Mouse (Mus musculus) liver, adult 2 months (tissue): ENCODE measurements at regions not wholly inside any gene's neighbourhood (a gene's known extent, or its start where the extent isn't known, plus 50 kb on each side); places are given as distances from the start of the nearest gene placed in this dataset.

ENCODE experiments used
- DNase-seq: peaks from one replicate; pipeline ENCODE4 v3.0.0-alpha.2; 2011; ENCODE audit warnings: low read depth, low spot score; ENCODE audit errors: extremely low read depth
- H3K27ac ChIP-seq: fragments of 200-500 bp; replicated peaks from 2 replicates; pipeline ENCODE4 v1.5.1; 2012; ENCODE audit warnings: low read depth, mild to moderate bottlenecking, control low read depth, inconsistent platforms, low read length; ENCODE audit not compliant: insufficient read depth
- H3K27me3 ChIP-seq: fragments of 200-500 bp; 2 replicates; pipeline ENCODE4 v1.6.1; 2012; ENCODE audit warnings: mild to moderate bottlenecking, moderate library complexity, low read length, inconsistent platforms; ENCODE audit not compliant: control insufficient read depth, insufficient read depth
- H3K36me3 ChIP-seq: fragments of 200-500 bp; 2 replicates; pipeline ENCODE4 v1.6.1; 2012; ENCODE audit warnings: low read length, inconsistent platforms; ENCODE audit not compliant: control insufficient read depth, insufficient read depth
- H3K4me1 ChIP-seq: fragments of 200-500 bp; 2 replicates; pipeline ENCODE4 v1.6.1; 2011; ENCODE audit warnings: low read length; ENCODE audit not compliant: control insufficient read depth, insufficient read depth
- H3K4me3 ChIP-seq: fragments of 200-500 bp; 2 replicates; pipeline ENCODE4 v1.5.1; 2011; ENCODE audit warnings: low read depth, mild to moderate bottlenecking, control low read depth, low read length, moderate library complexity; ENCODE audit not compliant: insufficient read depth
- H3K79me2 ChIP-seq: fragments of 200-500 bp; 2 replicates; pipeline ENCODE4 v1.6.1; 2012; ENCODE audit warnings: inconsistent platforms, mild to moderate bottlenecking, low read length, moderate library complexity; ENCODE audit not compliant: control insufficient read depth, insufficient read depth
- H3K9ac ChIP-seq: fragments of 200-500 bp; 2 replicates; pipeline ENCODE4 v1.6.1; 2012; ENCODE audit warnings: low read depth, mild to moderate bottlenecking, control low read depth, inconsistent platforms, low read length
- CTCF ChIP-seq: fragments of 200-500 bp; IDR thresholded peaks from 2 replicates; pipeline ENCODE4 v1.5.1; 2011; ENCODE audit warnings: low read depth, low read length, control low read depth
- POLR2A ChIP-seq: fragments of 200-500 bp; IDR thresholded peaks from 2 replicates; pipeline ENCODE4 v1.6.1; 2011; ENCODE audit warnings: low read length, control low read depth; ENCODE audit not compliant: insufficient read depth; ENCODE audit errors: extremely low read depth
- WGBS: fragments of 180-500 bp; shearing (Covaris S2); methylation state at CpG from one replicate; pipeline ENCODE4 v1.1.7; 2018; 5-methylcytosine and 5-hydroxymethylcytosine counted together

DNA sequence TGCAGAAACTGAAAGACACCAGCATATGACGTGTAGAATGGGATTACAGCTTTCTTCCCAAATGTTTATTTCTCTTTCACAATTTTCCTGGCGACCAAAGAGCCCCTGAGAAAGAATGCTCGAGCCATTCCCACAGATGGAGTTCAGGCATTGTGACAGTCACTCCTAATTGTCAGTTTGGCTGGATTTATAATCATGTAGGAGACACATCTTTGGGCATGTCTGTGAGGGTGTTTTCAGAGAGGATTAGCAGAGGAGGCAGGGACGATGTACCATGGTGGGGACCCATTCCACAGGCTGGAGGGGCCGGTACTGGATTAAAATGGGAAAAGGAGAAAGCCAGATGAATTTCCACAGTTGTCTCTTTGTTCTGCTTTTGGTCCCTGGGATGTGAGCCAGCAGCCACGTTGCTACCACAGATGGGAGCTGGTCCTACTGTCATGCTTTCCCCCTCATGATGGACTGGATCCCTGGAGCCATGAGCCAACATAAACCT, 76.0 kb upstream of the Eif4g2 start:
- no peak overlapping the region for H3K27ac ChIP-seq
- no peaks in the 10 kb centered on the region for H3K27me3 ChIP-seq
- H3K4me1 ChIP-seq: no peaks in the 10 kb centered on the region
- WGBS: 73% methylated on average over 6 of the region's 6 CpGs
- TF ChIP-seq CTCF (no peak), POLR2A (no peak)
- no peak overlapping the region for H3K9ac ChIP-seq
- no peaks in the 10 kb centered on the region for H3K36me3 ChIP-seq
- DNase-seq: no peak
- no peak overlapping the region for H3K4me3 ChIP-seq
- no peaks in the 10 kb centered on the region for H3K79me2 ChIP-seq

DNA sequence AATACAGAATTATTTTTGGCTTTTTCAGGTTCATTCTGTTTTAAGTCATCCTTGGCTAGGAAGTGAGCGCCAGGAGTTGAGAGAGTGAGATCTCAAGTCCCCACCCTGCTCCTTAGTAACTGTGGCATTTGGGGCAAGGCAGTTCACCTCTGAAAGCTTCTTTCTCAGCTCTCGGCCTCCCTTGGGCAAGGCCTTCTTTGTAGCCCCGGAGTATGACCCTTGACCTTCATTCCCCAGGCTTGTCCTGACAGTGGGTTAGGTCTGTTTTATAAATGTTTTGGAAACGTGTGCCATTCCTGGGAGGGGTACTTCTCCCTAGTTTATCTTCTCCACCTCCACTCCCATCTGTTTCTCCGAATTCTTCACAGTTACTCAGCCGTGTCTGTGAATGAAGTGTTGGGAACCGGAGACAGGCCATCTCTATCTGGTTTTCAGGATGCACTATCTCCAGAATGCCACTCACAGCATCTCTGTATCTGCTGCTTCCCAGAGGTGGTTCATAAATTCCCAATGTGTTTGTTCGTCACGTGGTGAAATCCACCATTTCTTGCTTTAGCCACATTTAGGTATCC, 75.0 kb upstream of the Eif4g2 start:
- Histone ChIP-seq H3K36me3 (no peaks in the 10 kb centered on the region), H3K79me2 (no peaks in the 10 kb centered on the region), H3K9ac (no peak overlapping the region), H3K27ac (no peak overlapping the region), H3K4me3 (no peak overlapping the region), H3K4me1 (no peaks in the 10 kb centered on the region), H3K27me3 (no peaks in the 10 kb centered on the region)
- no peak for DNase-seq
- WGBS: 86% methylated on average over 9 of the region's 9 CpGs
- TF ChIP-seq CTCF: no peak
- TF ChIP-seq POLR2A: no peak

DNA sequence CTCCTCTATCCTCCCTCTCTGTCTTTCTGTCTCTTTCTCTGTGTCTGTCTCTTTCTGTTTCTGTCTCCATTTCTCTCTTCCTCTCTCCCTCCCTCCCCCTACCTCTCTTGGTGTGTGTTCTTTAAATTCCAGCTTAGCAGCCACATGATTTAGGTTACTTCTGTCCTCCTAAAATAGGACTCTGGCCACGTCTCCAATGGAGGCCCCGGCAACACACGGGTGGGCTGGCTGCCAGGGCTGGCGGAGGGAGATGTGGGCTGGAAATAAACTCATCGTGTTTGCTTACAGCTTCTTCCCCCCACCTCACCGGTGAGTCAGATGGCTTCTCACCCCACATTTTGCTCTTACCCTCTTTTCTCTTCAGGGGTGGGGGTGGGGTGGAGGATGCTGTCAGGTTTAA, 74.5 kb upstream of the Eif4g2 start:
- Histone ChIP-seq H3K27ac (no peak overlapping the region), H3K9ac (no peak overlapping the region), H3K27me3 (no peaks in the 10 kb centered on the region), H3K79me2 (no peaks in the 10 kb centered on the region), H3K4me3 (no peak overlapping the region), H3K36me3 (no peaks in the 10 kb centered on the region), H3K4me1 (no peaks in the 10 kb centered on the region)
- DNase-seq: no peak
- WGBS: 26% methylated on average over 6 of the region's 6 CpGs
- TF ChIP-seq POLR2A: no peak
- TF ChIP-seq CTCF: no peak

DNA sequence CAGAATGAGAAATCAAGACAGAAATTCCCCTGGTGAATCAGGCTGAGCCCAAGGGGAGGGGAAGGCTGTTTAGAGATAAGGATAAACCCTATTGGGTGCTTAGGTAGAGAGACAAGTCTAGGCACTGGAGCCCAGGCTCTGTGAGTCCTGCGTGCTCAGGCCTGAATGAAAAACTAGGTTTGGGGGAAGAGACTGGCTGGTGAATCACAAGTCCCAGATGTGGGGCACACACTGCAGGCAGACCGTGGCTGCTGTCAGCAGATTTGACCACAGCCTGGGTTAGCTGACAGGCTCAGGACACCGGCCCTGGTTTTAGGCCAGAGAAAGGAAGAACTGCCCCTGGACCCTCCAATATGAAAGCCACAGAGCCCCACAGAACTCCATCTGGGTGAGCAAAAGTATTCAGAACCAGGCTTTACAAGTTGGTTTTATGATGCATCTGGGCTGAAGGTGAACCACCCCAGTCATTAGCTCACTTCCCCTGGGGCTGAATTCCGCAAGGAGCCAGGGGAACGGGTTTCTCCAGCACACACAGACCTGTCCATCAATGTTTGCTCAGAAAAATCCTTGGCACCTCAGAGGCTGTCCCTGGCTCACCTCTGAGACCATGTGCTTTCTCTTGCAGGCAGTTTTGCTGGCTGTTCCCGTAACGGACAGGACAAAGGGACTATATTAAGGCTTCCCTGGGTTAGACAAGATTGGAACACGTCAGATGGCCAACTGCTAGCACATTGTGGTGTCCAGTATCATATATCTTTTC, 73.8 kb upstream of the Eif4g2 start:
- WGBS: 67% methylated on average over 8 of the region's 8 CpGs
- Histone ChIP-seq H3K27ac (no peak overlapping the region), H3K4me3 (no peak overlapping the region), H3K4me1 (no peaks in the 10 kb centered on the region), H3K36me3 (no peaks in the 10 kb centered on the region), H3K79me2 (no peaks in the 10 kb centered on the region), H3K27me3 (no peaks in the 10 kb centered on the region), H3K9ac (no peak overlapping the region)
- DNase-seq: no peak
- TF ChIP-seq POLR2A (no peak), CTCF (no peak)

DNA sequence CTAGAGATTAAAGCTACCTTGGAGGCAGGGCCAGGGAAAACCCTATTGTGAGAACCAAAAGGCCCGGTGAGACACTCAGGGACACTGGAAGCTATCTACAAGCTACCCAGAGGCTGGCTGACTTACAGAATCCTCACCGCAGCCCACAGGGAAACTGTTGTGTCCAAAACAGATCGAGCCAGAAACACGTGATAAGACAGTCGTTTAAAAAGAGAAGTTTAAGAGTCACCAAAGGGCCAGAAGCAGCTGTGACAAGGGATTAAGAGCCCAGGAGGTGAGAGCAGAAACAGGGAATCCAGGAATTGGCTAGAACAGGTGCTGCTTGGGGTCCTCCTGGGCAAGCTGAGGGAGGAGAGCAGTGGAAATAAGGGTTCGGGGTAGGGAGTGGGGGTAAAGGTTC, 73.2 kb upstream of the Eif4g2 start:
- Histone ChIP-seq H3K36me3 (no peaks in the 10 kb centered on the region), H3K9ac (no peak overlapping the region), H3K27me3 (no peaks in the 10 kb centered on the region), H3K79me2 (no peaks in the 10 kb centered on the region), H3K27ac (no peak overlapping the region), H3K4me1 (no peaks in the 10 kb centered on the region), H3K4me3 (no peak overlapping the region)
- DNase-seq: no peak
- 71% methylated on average over 6 of the region's 6 CpGs for WGBS
- TF ChIP-seq POLR2A (no peak), CTCF (no peak)

DNA sequence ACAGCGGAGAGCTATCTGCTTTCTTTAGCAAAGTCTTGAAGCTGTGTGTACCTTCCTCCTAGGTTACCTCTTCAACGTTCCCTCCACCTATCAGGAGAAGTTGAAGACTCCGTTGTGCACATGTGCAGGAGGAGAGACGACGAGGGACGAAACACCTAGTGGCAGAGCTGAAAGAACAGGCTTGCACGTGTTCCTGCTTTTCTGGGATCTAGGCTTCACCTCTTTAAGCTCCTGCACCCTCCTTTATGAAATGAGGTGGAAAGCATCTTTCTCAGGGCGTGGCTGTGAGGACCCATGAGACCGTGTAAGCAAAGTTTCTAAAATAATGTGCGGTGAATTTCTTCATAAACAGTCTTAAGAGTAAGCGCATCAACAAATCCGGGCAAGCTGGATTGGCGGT, 71.4 kb upstream of the Eif4g2 start:
- Histone ChIP-seq H3K27me3 (no peaks in the 10 kb centered on the region), H3K4me1 (no peaks in the 10 kb centered on the region), H3K9ac (no peak overlapping the region), H3K36me3 (no peaks in the 10 kb centered on the region), H3K27ac (no peak overlapping the region), H3K79me2 (no peaks in the 10 kb centered on the region), H3K4me3 (no peak overlapping the region)
- no peak for DNase-seq
- no peak for TF ChIP-seq CTCF
- TF ChIP-seq POLR2A: no peak
- 88% methylated on average over 13 of the region's 13 CpGs for WGBS
